Mouse (Mus musculus): Measurements from ENCODE around the gene Slc37a4. TPM values are rescaled to one million over a fixed set of nuclear protein-coding genes. Genes with fewer than 3 reads are reported as not detected.
"Not testable (repeated sequence)": the region's sequence is repeated elsewhere in the genome, so short reads cannot be mapped to it uniquely, and the experiment has no call there.

Gene Slc37a4
- polyA plus RNA-seq, 1 experiment, result 54.9 TPM

GRCm38 (mm10) chr9:44407752-44408097 is 11.1 kb downstream of the Slc37a4 start:
- no peak for TF ChIP-seq CTCF (IDR thresholded peaks at IDR 0.05; ENCODE audit: extremely low read depth, insufficient read length, insufficient replicate concordance, low read depth, low read length)
- TF ChIP-seq POLR2A (IDR thresholded peaks at IDR 0.05; ENCODE audit: low read depth, low read length), result no peak
- no peaks in the 10 kb centered on the region for H3K27me3 ChIP-seq (ENCODE audit: control insufficient read depth, insufficient read depth, low read length)
- 1% methylated on average over 24 of the region's 24 CpGs for WGBS
- H3K4me3 ChIP-seq (ENCODE audit: low read depth, low read length), result peak overlapping the region; percentile 89
- H3K4me1 ChIP-seq (ENCODE audit: control insufficient read depth, insufficient read depth, insufficient read length, low read length), result no peaks in the 10 kb centered on the region
- peaks cover 53% of the 10 kb centered on the region for H3K36me3 ChIP-seq (ENCODE audit: control insufficient read depth, insufficient read depth, low read length)
- no peak overlapping the region for H3K27ac ChIP-seq (ENCODE audit: insufficient read depth, low read depth, low read length)

- Histone ChIP-seq H3K4me3 (ENCODE audit: low read depth, low read length) (peak overlapping the region; percentile 51; the same call in 1 of the 2 replicates), H3K36me3 (ENCODE audit: control insufficient read depth, insufficient read depth, low read length) (peaks cover 53% of the 10 kb centered on the region)
- H3K4me1 ChIP-seq (ENCODE audit: control insufficient read depth, insufficient read depth, insufficient read length, low read length); H3K27ac ChIP-seq (ENCODE audit: insufficient read depth, low read depth, low read length); H3K27me3 ChIP-seq (ENCODE audit: control insufficient read depth, insufficient read depth, low read length): not testable (repeated sequence)
- WGBS, result 62% methylated on average over 9 of the region's 9 CpGs
Observed at GRCm38 (mm10) chr9:44408693-44409092, 12.0 kb downstream of the Slc37a4 start.

GRCm38 (mm10) chr9:44410647-44411336 is 14.1 kb downstream of the Slc37a4 start:
- H3K4me3 ChIP-seq (ENCODE audit: low read depth, low read length), result no peak overlapping the region
- H3K4me1 ChIP-seq (ENCODE audit: control insufficient read depth, insufficient read depth, insufficient read length, low read length), result no peaks in the 10 kb centered on the region
- peaks cover 49% of the 10 kb centered on the region for H3K36me3 ChIP-seq (ENCODE audit: control insufficient read depth, insufficient read depth, low read length)
- no peak overlapping the region for H3K27ac ChIP-seq (ENCODE audit: insufficient read depth, low read depth, low read length)
- TF ChIP-seq CTCF (IDR thresholded peaks at IDR 0.05; ENCODE audit: extremely low read depth, insufficient read length, insufficient replicate concordance, low read depth, low read length) (no peak), POLR2A (IDR thresholded peaks at IDR 0.05; ENCODE audit: low read depth, low read length) (no peak)
- 66% methylated on average over 2 of the region's 2 CpGs for WGBS
- H3K27me3 ChIP-seq (ENCODE audit: control insufficient read depth, insufficient read depth, low read length), result no peaks in the 10 kb centered on the region

GRCm38 (mm10) chr9:44411601-44412130 is 15.0 kb downstream of the Slc37a4 start:
- no peak overlapping the region for H3K4me3 ChIP-seq (ENCODE audit: low read depth, low read length)
- peaks cover 50% of the 10 kb centered on the region for H3K36me3 ChIP-seq (ENCODE audit: control insufficient read depth, insufficient read depth, low read length)
- TF ChIP-seq CTCF (IDR thresholded peaks at IDR 0.05; ENCODE audit: extremely low read depth, insufficient read length, insufficient replicate concordance, low read depth, low read length), result no peak
- TF ChIP-seq POLR2A (IDR thresholded peaks at IDR 0.05; ENCODE audit: low read depth, low read length), result no peak
- no peaks in the 10 kb centered on the region for H3K4me1 ChIP-seq (ENCODE audit: control insufficient read depth, insufficient read depth, insufficient read length, low read length)
- 88% methylated on average over 1 of the region's 1 CpGs for WGBS
- H3K27ac ChIP-seq (ENCODE audit: insufficient read depth, low read depth, low read length), result no peak overlapping the region
- H3K27me3 ChIP-seq (ENCODE audit: control insufficient read depth, insufficient read depth, low read length), result no peaks in the 10 kb centered on the region

DNA sequence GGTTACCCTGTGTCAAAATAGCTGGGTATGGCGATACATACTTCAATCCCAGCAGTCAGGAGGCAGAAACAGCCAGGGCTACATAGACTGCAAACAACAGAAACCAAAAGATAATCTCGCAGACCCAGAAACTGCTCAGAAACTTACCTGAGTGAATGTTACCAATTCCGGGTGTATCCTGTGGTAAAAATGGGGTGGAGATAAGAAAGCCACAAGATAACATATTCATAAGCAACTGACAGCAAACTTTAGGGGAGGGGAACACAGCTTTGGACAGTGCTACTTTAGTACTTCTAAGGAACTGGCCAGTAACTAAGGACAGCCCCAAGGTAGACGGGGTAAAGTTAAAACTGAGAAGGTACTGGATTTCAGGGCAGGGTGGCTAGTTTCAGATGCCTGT is 15.7 kb downstream of the Slc37a4 start:
- no peak for TF ChIP-seq CTCF (IDR thresholded peaks at IDR 0.05; ENCODE audit: extremely low read depth, insufficient read length, insufficient replicate concordance, low read depth, low read length)
- TF ChIP-seq POLR2A (IDR thresholded peaks at IDR 0.05; ENCODE audit: low read depth, low read length), result no peak
- Histone ChIP-seq H3K27me3 (ENCODE audit: control insufficient read depth, insufficient read depth, low read length) (no peaks in the 10 kb centered on the region), H3K27ac (ENCODE audit: insufficient read depth, low read depth, low read length) (no peak overlapping the region), H3K4me3 (ENCODE audit: low read depth, low read length) (no peak overlapping the region), H3K36me3 (ENCODE audit: control insufficient read depth, insufficient read depth, low read length) (peaks cover 50% of the 10 kb centered on the region), H3K4me1 (ENCODE audit: control insufficient read depth, insufficient read depth, insufficient read length, low read length) (peaks cover 2% of the 10 kb centered on the region; the same call in 1 of the 2 replicates)
- 57% methylated on average over 4 of the region's 4 CpGs for WGBS

DNA sequence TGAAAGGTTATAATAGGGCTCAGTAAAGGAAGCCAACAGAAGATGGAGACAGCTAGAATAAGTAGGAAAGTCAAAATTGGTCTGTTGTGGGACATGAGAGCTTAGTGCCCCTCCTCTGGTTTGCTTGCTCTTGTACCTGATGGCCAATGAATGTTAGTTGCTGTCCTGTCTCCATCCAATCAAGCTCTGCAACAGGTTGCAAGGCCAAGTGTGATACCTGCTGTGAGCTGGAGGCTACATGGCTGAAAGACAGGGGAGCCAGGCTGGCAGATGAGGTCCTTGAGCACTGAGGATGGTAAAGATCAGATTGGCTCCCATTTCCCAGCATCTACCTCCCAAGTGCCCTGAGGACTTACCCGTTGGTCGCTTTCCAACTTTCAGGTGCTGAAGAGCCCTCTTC is 16.1 kb downstream of the Slc37a4 start:
- Histone ChIP-seq H3K4me3 (ENCODE audit: low read depth, low read length) (no peak overlapping the region), H3K36me3 (ENCODE audit: control insufficient read depth, insufficient read depth, low read length) (peaks cover 50% of the 10 kb centered on the region)
- WGBS, result 75% methylated on average over 2 of the region's 2 CpGs

GRCm38 (mm10) chr9:44417156-44417891 is 20.7 kb downstream of the Slc37a4 start:
- Histone ChIP-seq H3K36me3 (ENCODE audit: control insufficient read depth, insufficient read depth, low read length) (peaks cover 18% of the 10 kb centered on the region), H3K4me3 (ENCODE audit: low read depth, low read length) (peak overlapping the region; percentile 87), H3K4me1 (ENCODE audit: control insufficient read depth, insufficient read depth, insufficient read length, low read length) (peaks cover 2% of the 10 kb centered on the region; the same call in 1 of the 2 replicates), H3K27me3 (ENCODE audit: control insufficient read depth, insufficient read depth, low read length) (no peaks in the 10 kb centered on the region), H3K27ac (ENCODE audit: insufficient read depth, low read depth, low read length) (peak overlapping the region; percentile 34)
- no peak for TF ChIP-seq POLR2A (IDR thresholded peaks at IDR 0.05; ENCODE audit: low read depth, low read length)
- TF ChIP-seq CTCF (IDR thresholded peaks at IDR 0.05; ENCODE audit: extremely low read depth, insufficient read length, insufficient replicate concordance, low read depth, low read length), result no peak
- 2% methylated on average over 26 of the region's 26 CpGs for WGBS

More for the DNA sequence above, 16.1 kb downstream of the Slc37a4 start:
- Histone ChIP-seq H3K27ac (ENCODE audit: insufficient read depth, low read depth, low read length) (no peak overlapping the region), H3K27me3 (ENCODE audit: control insufficient read depth, insufficient read depth, low read length) (no peaks in the 10 kb centered on the region), H3K4me1 (ENCODE audit: control insufficient read depth, insufficient read depth, insufficient read length, low read length) (peaks cover 2% of the 10 kb centered on the region; the same call in 1 of the 2 replicates)
- TF ChIP-seq CTCF (IDR thresholded peaks at IDR 0.05; ENCODE audit: extremely low read depth, insufficient read length, insufficient replicate concordance, low read depth, low read length) (no peak), POLR2A (IDR thresholded peaks at IDR 0.05; ENCODE audit: low read depth, low read length) (no peak)
